Mouse (Mus musculus) skeletal muscle tissue, adult 2 months (tissue): ENCODE measurements around the gene Tbl1x.

Experiments used
- DNase-seq: peaks from one replicate; pipeline ENCODE4 v3.0.0-alpha.2; 2012; ENCODE audit warnings: low read depth, low spot score

Tbl1x gene

GRCm38 (mm10) chrX:77608947-77609703 is 98.3 kb downstream of the Tbl1x start:
- DNase-seq: peak; percentile 15

GRCm38 (mm10) chrX:77611938-77612337 is 101.1 kb downstream of the Tbl1x start:
- no peak for DNase-seq

- no peak for DNase-seq
Observed at GRCm38 (mm10) chrX:77613041-77613440, 102.2 kb downstream of the Tbl1x start.

GRCm38 (mm10) chrX:77615735-77616293 is 105.0 kb downstream of the Tbl1x start:
- peak; percentile 10 for DNase-seq

GRCm38 (mm10) chrX:77617368-77618144 is 106.7 kb downstream of the Tbl1x start:
- peak; percentile 58 for DNase-seq

- peak; percentile 8 for DNase-seq
Observed at GRCm38 (mm10) chrX:77630439-77630838, 119.6 kb downstream of the Tbl1x start.

- DNase-seq: no peak
Observed at GRCm38 (mm10) chrX:77636499-77636898, 125.7 kb downstream of the Tbl1x start.

GRCm38 (mm10) chrX:77638076-77638475 is 127.3 kb downstream of the Tbl1x start:
- peak; percentile 34 for DNase-seq

- DNase-seq: no peak
Observed at GRCm38 (mm10) chrX:77640301-77640700, 129.5 kb downstream of the Tbl1x start.

GRCm38 (mm10) chrX:77646164-77646563 is 135.4 kb downstream of the Tbl1x start:
- no peak for DNase-seq

GRCm38 (mm10) chrX:77650246-77650645 is 139.4 kb downstream of the Tbl1x start:
- DNase-seq: no peak

GRCm38 (mm10) chrX:77662030-77662429 is 151.2 kb downstream of the Tbl1x start:
- no peak for DNase-seq

GRCm38 (mm10) chrX:77663276-77663675 is 152.5 kb downstream of the Tbl1x start:
- no peak for DNase-seq

GRCm38 (mm10) chrX:77665030-77665429 is 154.2 kb downstream of the Tbl1x start:
- DNase-seq: no peak

- DNase-seq: no peak
Observed at GRCm38 (mm10) chrX:77666911-77667310, 156.1 kb downstream of the Tbl1x start.

- no peak for DNase-seq
Observed at GRCm38 (mm10) chrX:77667441-77667840, 156.6 kb downstream of the Tbl1x start.

- peak; percentile 30 for DNase-seq
Observed at GRCm38 (mm10) chrX:77669779-77670550, 159.2 kb downstream of the Tbl1x start.
